In genomic region chr7:101272466-101273160, GRCm38 (mm10) we compare ENCODE assay signal across 17 mouse cellular contexts. TPM values are rescaled to one million over a fixed set of nuclear protein-coding genes. Genes with fewer than 3 reads are reported as not detected.
DNase-seq lines count a peak whose midpoint lies in the region; ATAC-seq and TF ChIP-seq lines count a peak whose summit lies in the region.
"Had no signal": no experiment of that assay in that cellular context is flagged by ENCODE, and none has a peak within 500 bp of the region (broad histone marks: within the 10 kb centered on the region; RNA-seq: fewer than 3 reads in every experiment).

No protein-coding gene starts in this region.

- H3K9me3 ChIP-seq in CH12.LX (replicated peaks; ENCODE audit: low read length), result no peaks in the 10 kb centered on the region
- no peaks in the 10 kb centered on the region for H3K9me3 ChIP-seq in liver, embryonic 13.5 days (replicated peaks)
- H3K9me3 ChIP-seq: embryonic facial prominence, embryonic 12.5 days; forebrain, embryonic 15.5 days; G1E; heart, embryonic 15.5 days; hindbrain, embryonic 13.5 days had no signal

- no peak for TF ChIP-seq POLR2A in CH12.LX (IDR thresholded peaks at IDR 0.05; ENCODE audit: low read depth, low read length)

- WGBS in liver, embryonic 13.5 days (ENCODE audit: insufficient replicate concordance), result 54% methylated on average over 8 of the region's 8 CpGs

- peak; percentile 95 for ATAC-seq in liver, embryonic 13.5 days (ENCODE audit: low read depth)
- peak; percentile 30; the same call in 1 of the 2 replicates for ATAC-seq in megakaryocyte-erythroid progenitor cell, adult 5-6 weeks (replicated peaks; ENCODE audit: low FRiP score, low TSS enrichment, poor library complexity, severe bottlenecking)
- no peak for ATAC-seq in frontal cortex, adult (ENCODE audit: low TSS enrichment)
- ATAC-seq: forebrain, embryonic 15.5 days; hindbrain, postnatal 0 days had no signal

- no peaks in the 10 kb centered on the region for H3K27me3 ChIP-seq in CH12.LX (replicated peaks)
- no peaks in the 10 kb centered on the region for H3K27me3 ChIP-seq in liver, embryonic 13.5 days
- H3K27me3 ChIP-seq: embryonic facial prominence, embryonic 12.5 days; forebrain, embryonic 15.5 days; heart, embryonic 15.5 days; hindbrain, embryonic 13.5 days had no signal

- in situ Hi-C loops in CH12.LX (cut with MboI; ENCODE audit: low pct_ligation_motif_present, low pct_unique_long_range_greater_than_20kb, low sequenced_read_pairs), result no loop called here

- dilution Hi-C loops in CH12.LX (cut with MboI; ENCODE audit: extremely low pct_ligation_motif_present, extremely low pct_unique_long_range_greater_than_20kb, low sequenced_read_pairs), result no loop called here

- H3K27ac ChIP-seq in CH12.LX (ENCODE audit: insufficient read depth, low read depth), result 0 out of 2 replicates have a peak overlapping the region, but pooled peaks have one; percentile 7
- peak overlapping the region; percentile 54 for H3K27ac ChIP-seq in liver, embryonic 13.5 days
- H3K27ac ChIP-seq: embryonic facial prominence, embryonic 12.5 days; forebrain, embryonic 15.5 days; heart, embryonic 15.5 days; hindbrain, embryonic 13.5 days; hindbrain, postnatal 0 days had no signal

- 0 out of 2 replicates have a peak, but pooled peaks cover 2% of the 10 kb centered on the region for H3K79me2 ChIP-seq in CH12.LX (replicated peaks; ENCODE audit: control insufficient read depth, extremely low read depth, insufficient read depth, poor library complexity, severe bottlenecking)

- no peak overlapping the region for H3K9ac ChIP-seq in CH12.LX (ENCODE audit: insufficient read depth, low read depth)
- peak overlapping the region; percentile 7; the same call in 1 of the 2 replicates for H3K9ac ChIP-seq in liver, embryonic 13.5 days
- H3K9ac ChIP-seq: embryonic facial prominence, embryonic 12.5 days; forebrain, embryonic 15.5 days; heart, embryonic 15.5 days; hindbrain, embryonic 13.5 days had no signal

- no peak for TF ChIP-seq CTCF in CH12.LX (conservative IDR thresholded peaks at IDR 0.05 in 1 of 2, IDR thresholded peaks at IDR 0.05 in 1 of 2; ENCODE audit: low read depth in 2 of 2, low read length in 2 of 2)

- TF ChIP-seq EP300 in CH12.LX (IDR thresholded peaks at IDR 0.05; ENCODE audit: low read length), result no peak

- no peak for TF ChIP-seq RAD21 in CH12.LX (IDR thresholded peaks at IDR 0.05; ENCODE audit: low read depth, low read length)

- H3K4me3 ChIP-seq in CH12.LX (replicated peaks in 1 of 3; ENCODE audit: low read depth in 2 of 3, low read length in 2 of 3, poor library complexity in 1 of 3), result no peak overlapping the region
- H3K4me3 ChIP-seq in liver, embryonic 13.5 days (replicated peaks), result no peak overlapping the region
- H3K4me3 ChIP-seq: embryonic facial prominence, embryonic 12.5 days; forebrain, embryonic 15.5 days; heart, embryonic 15.5 days; hindbrain, embryonic 13.5 days had no signal

- no peak overlapping the region for H3K4me2 ChIP-seq in CH12.LX (ENCODE audit: insufficient read depth, low read depth, poor library complexity, severe bottlenecking)
- peak overlapping the region; percentile 33 for H3K4me2 ChIP-seq in liver, embryonic 13.5 days
- H3K4me2 ChIP-seq: embryonic facial prominence, embryonic 12.5 days; forebrain, embryonic 15.5 days; heart, embryonic 15.5 days; hindbrain, embryonic 13.5 days had no signal

- peaks cover 51 to 84% of the 10 kb centered on the region in 2 experiments for H3K36me3 ChIP-seq in CH12.LX (replicated peaks in 1 of 2; ENCODE audit: control insufficient read depth in 1 of 2, insufficient read depth in 1 of 2, low read length in 1 of 2)
- peaks cover 18% of the 10 kb centered on the region for H3K36me3 ChIP-seq in liver, embryonic 13.5 days

- peaks cover 0 to 1% of the 10 kb centered on the region in 2 experiments; a peak in 1 of 4 replicates for H3K4me1 ChIP-seq in CH12.LX (ENCODE audit: control insufficient read depth in 1 of 2, insufficient read depth in 2 of 2)
- peaks cover 35% of the 10 kb centered on the region for H3K4me1 ChIP-seq in liver, embryonic 13.5 days (replicated peaks)
- H3K4me1 ChIP-seq: embryonic facial prominence, embryonic 12.5 days; hindbrain, embryonic 13.5 days had no signal

- DNase-seq in CH12.LX (ENCODE audit: extremely low read depth), result no peak
- peak; percentile 46 for DNase-seq in c-Kit-positive CD71-positive TER-119-negative erythroid progenitor cells, embryonic 14.5 days (ENCODE audit: low read depth)
- no peak for DNase-seq in liver, embryonic 13.5 days
- DNase-seq in frontal cortex, postnatal 14 days (ENCODE audit: low spot score in 2 of 2), result no peak
- DNase-seq: adrenal gland, postnatal 10 days; cerebellum, adult 2 months; cerebellum, postnatal 10 days; gastrocnemius, postnatal 14 days; heart, postnatal 14 days had no signal

TF ChIP-seq in CH12.LX, 34 proteins besides CTCF, POLR2A, EP300 and RAD21:
- TF ChIP-seq E2F4 (IDR thresholded peaks at IDR 0.05; ENCODE audit: insufficient replicate concordance, low read depth, low read length) (no peak), POLR2AphosphoS2 (IDR thresholded peaks at IDR 0.05; ENCODE audit: low read depth, low read length) (no peak), RCOR1 (conservative IDR thresholded peaks at IDR 0.05; ENCODE audit: low read depth, low read length) (no peak), MEF2A (IDR thresholded peaks at IDR 0.05; ENCODE audit: borderline replicate concordance, low read depth, low read length) (no peak), MAZ (IDR thresholded peaks at IDR 0.05; ENCODE audit: low read depth, low read length) (no peak), MYC (IDR thresholded peaks at IDR 0.05; ENCODE audit: low read depth, low read length) (no peak), ZNF384 (IDR thresholded peaks at IDR 0.05; ENCODE audit: low read depth, low read length) (no peak), MXI1 (IDR thresholded peaks at IDR 0.05; ENCODE audit: low read depth, low read length) (no peak), PAX5 (IDR thresholded peaks at IDR 0.05; ENCODE audit: low read length) (no peak), KAT2A (IDR thresholded peaks at IDR 0.05; ENCODE audit: insufficient replicate concordance, low read length) (no peak), ZMIZ1 (IDR thresholded peaks at IDR 0.05; ENCODE audit: low read depth, low read length) (no peak)

RNA-seq across cellular contexts. Expression of gene Atg16l2, which starts 29.4 kb away (rescaled TPM):
- total RNA-seq in CH12.LX (2012; rRNA removed), result 28.6 and 43.8 TPM in 2 replicates
- total RNA-seq in CH12.LX (2014; rRNA removed), result 15.4 and 19.3 TPM in 2 replicates
- polyA plus RNA-seq in CH12.LX (2012; ENCODE audit: insufficient read length, low read depth), result 12.7 and 14.9 TPM in 2 replicates
- 4.2 and 4.9 TPM in 2 replicates for polyA plus RNA-seq in liver, embryonic 13.5 days (2015; fragmentation: Nextera tagmentation; extraction: Ambion mirVana)
- 6.1 and 15.3 TPM in 2 replicates for total RNA-seq in megakaryocyte-erythroid progenitor cell, adult 5-6 weeks (2014; fragmentation: Nextera tagmentation)
- 0.70 and 1.6 TPM in 2 replicates for total RNA-seq in megakaryocyte-erythroid progenitor cell, adult 5-6 weeks (2017)

RNA-seq across cellular contexts. Expression of gene Stard10, which starts 44.3 kb away (rescaled TPM):
- 7.8 and 12.7 TPM in 2 replicates for total RNA-seq in CH12.LX (2012; rRNA removed)
- 1.4 and 2.4 TPM in 2 replicates for total RNA-seq in CH12.LX (2014; rRNA removed)
- polyA plus RNA-seq in CH12.LX (2012; ENCODE audit: insufficient read length, low read depth), result 6.7 and 7.9 TPM in 2 replicates
- 78.5 and 81.3 TPM in 2 replicates for polyA plus RNA-seq in liver, embryonic 13.5 days (2015; fragmentation: Nextera tagmentation; extraction: Ambion mirVana)
- 257 and 310 TPM in 2 replicates for total RNA-seq in megakaryocyte-erythroid progenitor cell, adult 5-6 weeks (2014; fragmentation: Nextera tagmentation)
- total RNA-seq in megakaryocyte-erythroid progenitor cell, adult 5-6 weeks (2017), result 103 and 198 TPM in 2 replicates
- total RNA-seq: G1E had no signal

Comparison
In these comparisons a context has a peak if more than half of its experiments do, and no peak if none do; other contexts are left out.
1. RNA of gene Stard10, which starts 44.3 kb away (total RNA-seq): 103 to 310 TPM in megakaryocyte-erythroid progenitor cell, adult 5-6 weeks; 1.4 to 12.7 TPM in CH12.LX; every median in the first group is over 4 times any median in the second.